Mouse (Mus musculus) G1E (cell line): ENCODE data around the gene Polr3c.

ENCODE experiments used
- CTCF ChIP-seq: IDR thresholded peaks from 2 replicates; pipeline ENCODE4 v1.5.1; 2012; ENCODE audit warnings: low read depth, low read length, inconsistent platforms, mixed read lengths
- GATA1 ChIP-seq: IDR thresholded peaks from 2 replicates; pipeline ENCODE4 v1.6.1; 2012; ENCODE audit warnings: borderline replicate concordance, low read length, inconsistent platforms, mixed read lengths

DNA sequence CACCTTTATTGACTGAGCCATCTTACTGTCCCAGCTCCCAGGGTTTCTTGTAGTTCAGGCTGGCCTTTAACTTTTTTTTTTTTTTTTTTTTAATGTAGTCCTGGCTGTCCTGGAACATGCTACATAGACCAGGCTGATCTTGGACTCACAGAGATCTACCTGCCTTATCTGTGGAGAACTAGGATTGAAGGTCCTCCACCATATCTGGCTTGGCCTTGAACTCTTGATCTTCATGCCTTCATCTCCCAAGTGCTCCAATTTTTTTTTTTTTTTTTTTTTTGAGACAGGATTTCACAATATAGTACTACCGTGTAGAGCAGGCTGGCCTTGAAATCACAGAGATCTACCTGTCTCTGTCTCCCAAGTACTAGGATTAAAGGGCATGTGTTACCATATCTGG, 33.8 kb downstream of the Polr3c start:
- TF ChIP-seq CTCF (no peak), GATA1 (no peak)
